Mouse (Mus musculus) hindbrain, postnatal 0 days (tissue): Measurements from ENCODE around the gene Apoe. TPM values are rescaled to one million over a fixed set of nuclear protein-coding genes. Genes with fewer than 3 reads are reported as not detected.

Experiments
- ATAC-seq: fragments of 200-750 bp; cut with Nextera tagmentation; 2 replicates; pipeline ENCODE4 v1.8.0; 2017; ENCODE audit warnings: mild to moderate bottlenecking, moderate TSS enrichment, moderate library complexity
- DNase-seq: peaks from one replicate; pipeline ENCODE4 v3.0.0-alpha.2; 2015; ENCODE audit warnings: low spot score
- H3K27ac ChIP-seq: fragments of 300-500 bp; sonication (generic); 2 replicates; pipeline ENCODE4 v1.5.1; 2014; ENCODE audit warnings: mild to moderate bottlenecking
- H3K27me3 ChIP-seq: fragments of 300-500 bp; sonication (generic); 2 replicates; pipeline ENCODE4 v1.6.1; 2014; ENCODE audit warnings: low read length, mixed read lengths; ENCODE audit not compliant: insufficient read depth
- H3K36me3 ChIP-seq: fragments of 300-500 bp; sonication (generic); 2 replicates; pipeline ENCODE4 v1.6.1; 2014; ENCODE audit warnings: low read length, mixed read lengths; ENCODE audit not compliant: insufficient read depth
- H3K4me1 ChIP-seq: fragments of 300-500 bp; sonication (generic); 2 replicates; pipeline ENCODE4 v1.6.1; 2014; ENCODE audit warnings: antibody characterized with exemption, low read length, mixed read lengths; ENCODE audit not compliant: insufficient read depth
- H3K4me2 ChIP-seq: fragments of 300-500 bp; sonication (generic); 2 replicates; pipeline ENCODE4 v1.6.1; 2014; ENCODE audit warnings: low read depth, mild to moderate bottlenecking, low read length, moderate library complexity, mixed read lengths
- H3K4me3 ChIP-seq: fragments of 300-500 bp; sonication (generic); 2 replicates; pipeline ENCODE4 v1.5.1; 2014; ENCODE audit warnings: low read length
- H3K9ac ChIP-seq: fragments of 300-500 bp; sonication (generic); replicated peaks from 2 replicates; pipeline ENCODE4 v1.6.1; 2014; ENCODE audit warnings: mild to moderate bottlenecking, low read length, moderate library complexity, mixed read lengths
- H3K9me3 ChIP-seq: fragments of 300-500 bp; sonication (generic); 2 replicates; pipeline ENCODE4 v1.6.1; 2016; ENCODE audit warnings: low read length, mixed read lengths
- CTCF ChIP-seq: IDR thresholded peaks from 2 replicates; pipeline ENCODE4 v1.5.1; 2016; ENCODE audit warnings: antibody characterized with exemption, control low read depth, low read depth
- WGBS: fragments of 180-500 bp; shearing (Covaris S2); extraction: QIAGEN DNeasy Blood & Tissue Kit; methylation state at CpG from one replicate; pipeline ENCODE4 v1.1.7; 2014; 5-methylcytosine and 5-hydroxymethylcytosine counted together
- polyA plus RNA-seq: library from polyadenylated mRNA; unstranded; fragments of >200 nt; fragmentation: Nextera tagmentation; extraction: Ambion mirVana; gene quantifications from 2 replicates; pipeline ENCODE4 v1.2.1, GENCODE M21; 2015
- total RNA-seq: library from RNA; depleted of rRNA; stranded (reverse); fragments of >200 nt; gene quantifications from 2 replicates; pipeline ENCODE4 v1.2.3, GENCODE M21; 2014; rRNA removed

The Apoe gene
- total and polyA plus RNA-seq, 2 experiments from 2014 or later, result 2,525 to 3,307 TPM

GRCm38 (mm10) chr7:19652614-19653013 lies 46.4 kb downstream of the Apoe start:
- Histone ChIP-seq H3K36me3 (peaks cover 43% of the 10 kb centered on the region), H3K4me2 (no peak overlapping the region), H3K27me3 (no peaks in the 10 kb centered on the region), H3K9me3 (no peaks in the 10 kb centered on the region), H3K4me1 (no peaks in the 10 kb centered on the region), H3K27ac (no peak overlapping the region), H3K4me3 (no peak overlapping the region), H3K9ac (no peak overlapping the region)
- 91% methylated on average over 2 of the region's 2 CpGs for WGBS
- ATAC-seq, result no peak
- no peak for DNase-seq
- no peak for TF ChIP-seq CTCF

GRCm38 (mm10) chr7:19651063-19651786 lies 47.8 kb downstream of the Apoe start:
- 92% methylated on average over 6 of the region's 6 CpGs for WGBS
- H3K36me3 ChIP-seq, result peaks cover 43% of the 10 kb centered on the region
- TF ChIP-seq CTCF, result no peak
- no peak overlapping the region for H3K4me2 ChIP-seq
- ATAC-seq, result no peak
- H3K9ac ChIP-seq, result no peak overlapping the region
- H3K4me1 ChIP-seq, result no peaks in the 10 kb centered on the region
- no peaks in the 10 kb centered on the region for H3K27me3 ChIP-seq
- no peaks in the 10 kb centered on the region for H3K9me3 ChIP-seq
- H3K27ac ChIP-seq, result no peak overlapping the region
- no peak overlapping the region for H3K4me3 ChIP-seq
- DNase-seq, result no peak

Other genes with a start within 250 kb of the Apoe start
- gene Mark4, start 240.4 kb downstream of the Apoe start, total RNA-seq, result 60.3 and 60.5 TPM in 2 replicates
- 16.2 and 18.1 TPM in 2 replicates for gene Mark4, start 240.4 kb downstream of the Apoe start, polyA plus RNA-seq
- gene Exoc3l2, start 235.9 kb downstream of the Apoe start, total RNA-seq, result 0.61 and 1.3 TPM in 2 replicates
- gene Exoc3l2, start 235.9 kb downstream of the Apoe start, polyA plus RNA-seq, result 2.0 and 2.3 TPM in 2 replicates
- gene Bloc1s3, start 190.8 kb downstream of the Apoe start, total RNA-seq, result 18.8 and 22.4 TPM in 2 replicates
- gene Bloc1s3, start 190.8 kb downstream of the Apoe start, polyA plus RNA-seq, result 3.8 and 4.3 TPM in 2 replicates
- 26.4 and 46.5 TPM in 2 replicates for gene Trappc6a, start 190.8 kb downstream of the Apoe start, total RNA-seq
- 42.8 and 44.3 TPM in 2 replicates for gene Trappc6a, start 190.8 kb downstream of the Apoe start, polyA plus RNA-seq
- gene Nkpd1, start 181.3 kb downstream of the Apoe start, total RNA-seq, result 1.9 and 4.4 TPM in 2 replicates
- gene Nkpd1, start 181.3 kb downstream of the Apoe start, polyA plus RNA-seq, result 1.3 TPM in 2 replicates
- gene Ppp1r37, start 136.1 kb downstream of the Apoe start, total RNA-seq, result 125 and 128 TPM in 2 replicates
- gene Ppp1r37, start 136.1 kb downstream of the Apoe start, polyA plus RNA-seq, result 27.0 and 27.7 TPM in 2 replicates
- 0.25 TPM in 1 of 2 replicates, not detected in the other for gene Zfp296, start 121.9 kb downstream of the Apoe start, total RNA-seq
- not detected in 2 replicates for gene Zfp296, start 121.9 kb downstream of the Apoe start, polyA plus RNA-seq
- 60.0 and 61.7 TPM in 2 replicates for gene Gemin7, start 121.6 kb downstream of the Apoe start, total RNA-seq
- 153 and 162 TPM in 2 replicates for gene Gemin7, start 121.6 kb downstream of the Apoe start, polyA plus RNA-seq
- gene Clasrp, start 94.7 kb downstream of the Apoe start, total RNA-seq, result 67.0 and 90.9 TPM in 2 replicates
- 70.3 and 77.5 TPM in 2 replicates for gene Clasrp, start 94.7 kb downstream of the Apoe start, polyA plus RNA-seq
- 9.2 and 10.2 TPM in 2 replicates for gene Relb, start 69.8 kb downstream of the Apoe start, total RNA-seq
- 6.5 and 6.9 TPM in 2 replicates for gene Relb, start 69.8 kb downstream of the Apoe start, polyA plus RNA-seq
- 178 and 187 TPM in 2 replicates for gene Clptm1, start 34.2 kb downstream of the Apoe start, total RNA-seq
- gene Clptm1, start 34.2 kb downstream of the Apoe start, polyA plus RNA-seq, result 135 and 142 TPM in 2 replicates
- not detected in 2 replicates for gene Apoc2, start 21.2 kb downstream of the Apoe start, total RNA-seq
- gene Apoc2, start 21.2 kb downstream of the Apoe start, polyA plus RNA-seq, result 0.38 TPM in 1 of 2 replicates, not detected in the other
- gene Gm44805, start 17.8 kb downstream of the Apoe start, total RNA-seq, result not detected in 2 replicates
- gene Gm44805, start 17.8 kb downstream of the Apoe start, polyA plus RNA-seq, result not detected in 2 replicates
- not detected in 2 replicates for gene Apoc4, start 17.7 kb downstream of the Apoe start, total RNA-seq
- gene Apoc4, start 17.7 kb downstream of the Apoe start, polyA plus RNA-seq, result not detected in 2 replicates
- gene Apoc1, start 6.5 kb downstream of the Apoe start, total RNA-seq, result 1.5 and 2.3 TPM in 2 replicates
- 13.9 and 14.2 TPM in 2 replicates for gene Apoc1, start 6.5 kb downstream of the Apoe start, polyA plus RNA-seq
- 147 and 151 TPM in 2 replicates for gene Tomm40, start 16.2 kb upstream of the Apoe start, total RNA-seq
- 172 and 173 TPM in 2 replicates for gene Tomm40, start 16.2 kb upstream of the Apoe start, polyA plus RNA-seq
- gene Nectin2, start 51.3 kb upstream of the Apoe start, total RNA-seq, result 68.9 and 76.5 TPM in 2 replicates
- 55.6 and 57.5 TPM in 2 replicates for gene Nectin2, start 51.3 kb upstream of the Apoe start, polyA plus RNA-seq
- 43.2 and 50.7 TPM in 2 replicates for gene Bcam, start 71.8 kb upstream of the Apoe start, total RNA-seq
- 29.0 and 30.7 TPM in 2 replicates for gene Bcam, start 71.8 kb upstream of the Apoe start, polyA plus RNA-seq
- not detected in 2 replicates for gene Cblc, start 97.6 kb upstream of the Apoe start, total RNA-seq
- 0.46 and 0.55 TPM in 2 replicates for gene Cblc, start 97.6 kb upstream of the Apoe start, polyA plus RNA-seq
- gene Bcl3, start 123.6 kb upstream of the Apoe start, total RNA-seq, result 0.40 and 0.89 TPM in 2 replicates
- gene Bcl3, start 123.6 kb upstream of the Apoe start, polyA plus RNA-seq, result 0.66 and 1.1 TPM in 2 replicates
- gene Gm19345, start 152.8 kb upstream of the Apoe start, total RNA-seq, result 41.5 and 53.7 TPM in 2 replicates
- gene Gm19345, start 152.8 kb upstream of the Apoe start, polyA plus RNA-seq, result 14.6 and 16.1 TPM in 2 replicates
- not detected in 2 replicates for gene Ceacam16, start 162.1 kb upstream of the Apoe start, total RNA-seq
- 0.86 and 0.89 TPM in 2 replicates for gene Ceacam16, start 162.1 kb upstream of the Apoe start, polyA plus RNA-seq
- gene Ceacam19, start 188.8 kb upstream of the Apoe start, total RNA-seq, result not detected in 2 replicates
- not detected in 2 replicates for gene Ceacam19, start 188.8 kb upstream of the Apoe start, polyA plus RNA-seq
- gene Pvr, start 222.0 kb upstream of the Apoe start, total RNA-seq, result 9.2 and 11.7 TPM in 2 replicates
- 6.1 and 7.0 TPM in 2 replicates for gene Pvr, start 222.0 kb upstream of the Apoe start, polyA plus RNA-seq